Mouse (Mus musculus): ENCODE data around the gene Trim54. TPM values are rescaled to one million over a fixed set of nuclear protein-coding genes. Genes with fewer than 3 reads are reported as not detected.
A peak's percentile ranks its signal among the peaks of the same experiment; 100 is the strongest.

Trim54 gene
- 1 to 10 TPM in 2 of 4 experiments, under 1 TPM in 2; 0.50 to 2.0 (median 1.1) TPM for total RNA-seq (2022)

GRCm38 (mm10) chr5:31116354-31116753 lies at the start of gene Trim54:
TSS of gene Trim54 (plus strand) at chr5:31116712.
- DNase-seq (ENCODE audit: low spot score in 2 of 2), result no peak

GRCm38 (mm10) chr5:31069810-31070209 lies 46.7 kb upstream of the Trim54 start:
- DNase-seq (ENCODE audit: low spot score in 2 of 2), result no peak

DNA sequence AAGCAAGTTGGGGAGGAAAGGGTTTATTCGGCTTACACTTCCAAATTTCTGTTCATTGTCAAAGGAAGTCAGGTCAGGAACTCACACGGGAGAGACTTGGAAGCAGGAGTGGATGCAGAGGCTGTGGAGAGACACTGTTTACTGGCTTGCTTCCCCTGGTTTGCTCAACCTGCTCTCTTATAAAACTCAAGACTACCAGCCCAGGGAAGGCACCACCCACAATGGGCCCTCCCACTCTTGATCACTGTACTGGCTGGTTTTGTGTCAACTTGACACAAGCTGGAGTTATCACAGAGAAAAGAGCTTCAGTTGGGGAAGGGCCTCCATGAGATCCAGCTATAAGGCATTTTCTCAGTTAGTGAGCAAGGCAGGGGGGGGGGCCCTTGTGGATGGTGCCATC lies 45.5 kb upstream of the Trim54 start:
- no peak for DNase-seq (ENCODE audit: low spot score in 2 of 2)

- no peak for DNase-seq (ENCODE audit: low spot score in 2 of 2)
Observed at GRCm38 (mm10) chr5:31071821-31072220, 44.7 kb upstream of the Trim54 start.

DNA sequence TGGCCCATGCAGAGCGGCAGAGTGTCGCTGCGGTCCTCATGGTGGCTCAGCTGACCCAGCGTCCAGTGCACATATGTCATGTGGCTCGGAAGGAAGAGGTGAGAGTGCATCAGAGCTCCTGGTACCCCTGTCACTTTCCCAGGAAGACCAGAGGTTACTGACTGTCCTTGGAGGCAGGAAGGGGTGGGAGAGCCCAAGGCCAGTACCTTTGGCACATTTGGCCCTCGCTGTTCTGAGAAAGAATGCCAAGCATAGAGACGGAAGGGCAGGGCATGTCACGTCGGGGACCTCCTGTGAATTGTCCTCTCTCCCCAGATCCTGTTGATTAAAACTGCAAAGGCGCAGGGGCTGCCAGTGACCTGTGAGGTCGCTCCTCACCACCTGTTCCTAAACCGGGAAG lies 43.3 kb upstream of the Trim54 start:
- DNase-seq (ENCODE audit: low spot score in 2 of 2), result no peak

DNA sequence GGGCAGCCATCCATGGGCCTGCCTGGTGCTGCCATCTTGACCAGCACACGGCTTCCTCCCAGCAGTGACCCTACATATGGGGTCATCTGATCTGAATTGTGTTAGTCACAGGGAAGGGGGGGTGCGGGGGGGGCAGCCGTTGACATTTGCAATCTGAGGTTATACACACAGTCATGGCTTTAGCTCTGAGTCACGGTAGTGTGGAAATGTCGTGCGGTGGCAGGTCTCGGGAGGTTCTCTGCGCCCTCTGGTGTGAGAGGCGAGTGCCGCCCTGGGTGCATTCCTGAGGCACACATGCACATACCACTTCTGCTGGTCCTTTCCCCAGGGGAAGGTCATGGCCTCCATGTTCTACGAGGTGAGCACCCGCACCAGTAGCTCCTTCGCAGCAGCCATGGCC lies 40.2 kb upstream of the Trim54 start:
- no peak for DNase-seq (ENCODE audit: low spot score in 2 of 2)

DNA sequence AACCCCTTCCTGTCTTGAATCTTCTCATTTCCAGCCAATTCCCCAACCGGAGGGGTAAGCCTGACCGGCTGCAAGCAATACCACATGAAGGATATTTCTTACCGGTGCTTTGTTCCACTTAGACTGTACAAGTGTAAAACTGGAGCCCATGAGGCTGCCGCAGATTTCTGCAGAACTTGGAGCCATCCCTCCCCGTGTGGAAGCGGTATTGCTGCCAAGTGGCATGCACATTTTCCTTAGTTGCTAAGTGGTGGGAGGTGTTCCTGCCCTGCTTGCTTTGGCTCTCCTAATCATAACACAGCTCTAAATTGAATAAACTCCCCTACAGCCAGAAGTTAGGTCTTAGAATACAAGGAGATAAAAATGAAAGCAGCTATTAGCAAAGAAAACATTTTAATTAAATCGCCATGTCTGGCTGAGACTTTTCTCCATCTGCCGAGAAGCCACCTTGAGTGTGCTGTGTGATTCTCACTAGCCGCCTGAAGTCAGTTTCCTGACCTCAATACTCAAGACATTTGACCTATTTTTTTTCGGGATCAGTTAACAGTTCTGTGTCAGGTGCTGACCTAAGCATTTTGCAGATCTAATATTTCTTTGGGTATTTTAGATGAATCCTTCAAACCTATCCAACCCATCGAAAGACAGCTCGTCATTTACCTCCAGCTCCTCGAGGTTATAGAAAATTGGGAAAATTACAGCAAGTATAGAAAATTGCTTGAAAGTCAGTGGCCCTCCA lies 36.3 kb upstream of the Trim54 start:
- peak in 1 of 2 experiments; percentile 77 for DNase-seq (ENCODE audit: low spot score in 2 of 2)

GRCm38 (mm10) chr5:31080795-31081164 lies 35.7 kb upstream of the Trim54 start:
- DNase-seq (ENCODE audit: low spot score in 2 of 2), result no peak

- no peak for DNase-seq (ENCODE audit: low spot score in 2 of 2)
Observed at GRCm38 (mm10) chr5:31081386-31081785, 35.1 kb upstream of the Trim54 start.

DNA sequence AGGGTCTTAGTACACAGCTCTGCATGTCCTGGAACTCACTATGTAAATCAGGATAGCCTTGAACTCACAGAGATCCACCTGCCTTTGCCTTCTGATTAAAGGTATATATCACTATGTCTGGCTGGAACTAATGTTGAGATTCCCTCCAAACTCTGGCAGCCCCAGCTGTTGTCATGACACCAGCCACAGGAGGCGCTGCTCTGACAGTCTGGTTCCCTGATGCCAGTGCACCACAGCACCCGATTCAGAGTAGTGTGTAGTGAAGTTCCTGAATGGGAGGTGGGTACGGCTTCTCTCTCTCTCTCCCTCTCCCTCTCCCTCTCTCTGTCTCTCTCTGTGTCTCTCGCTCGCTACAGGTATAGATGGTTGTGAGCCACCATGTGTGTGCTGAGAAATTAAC lies 34.2 kb upstream of the Trim54 start:
- no peak for DNase-seq (ENCODE audit: low spot score in 2 of 2)

DNA sequence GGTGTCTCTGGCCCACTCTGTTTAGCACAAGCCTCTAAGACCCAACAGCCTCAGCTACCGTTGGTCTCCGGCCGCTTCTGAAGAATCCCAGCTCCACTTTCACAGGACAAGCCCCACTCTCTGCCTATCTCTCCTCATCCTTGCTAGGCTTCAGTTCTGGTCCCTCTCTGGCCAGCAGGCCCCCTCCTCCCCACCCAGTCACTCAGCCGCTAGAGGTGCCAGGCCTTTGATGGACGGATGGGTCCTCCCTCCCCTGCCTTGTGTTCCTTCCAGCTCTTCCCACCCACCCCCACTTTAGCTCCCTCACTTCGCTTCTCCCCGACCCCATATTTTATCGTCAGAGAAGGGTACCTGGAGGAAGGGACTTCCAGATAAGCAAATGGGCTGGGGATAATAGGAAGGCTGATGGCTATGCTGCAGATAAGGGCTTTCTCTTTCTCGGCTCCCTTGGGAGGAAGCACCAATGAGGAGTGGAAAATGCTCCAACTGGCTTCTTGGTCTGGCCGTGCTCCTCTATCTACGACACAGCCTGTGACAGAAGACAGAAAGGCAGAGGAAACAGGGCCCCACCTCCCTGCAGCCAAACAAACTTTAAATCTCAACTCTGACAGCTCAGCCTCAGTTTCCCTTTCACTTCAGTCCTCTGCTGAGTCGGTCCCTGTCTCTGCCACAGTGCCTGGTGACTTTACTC lies 33.4 kb upstream of the Trim54 start:
- no peak for DNase-seq (ENCODE audit: low spot score in 2 of 2)

DNA sequence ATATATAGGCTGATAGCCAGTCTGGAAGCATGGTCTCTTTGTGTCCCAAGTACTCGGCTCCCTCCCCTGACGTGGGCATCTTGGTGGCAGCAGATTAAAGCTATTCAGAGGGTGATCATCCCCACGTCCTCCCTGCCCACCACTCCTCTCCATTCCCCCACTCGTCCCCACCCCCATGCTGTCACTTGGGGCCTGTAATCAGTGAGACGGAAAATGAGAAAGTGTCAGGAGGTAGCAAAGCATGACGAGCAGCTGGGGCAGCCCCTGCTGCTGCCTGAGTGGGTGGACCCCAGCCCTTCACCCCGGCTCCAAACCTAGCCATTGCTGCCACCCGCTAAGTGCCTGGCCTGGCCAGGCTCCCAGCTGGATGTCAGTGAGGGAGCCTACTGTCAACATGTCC lies 32.6 kb upstream of the Trim54 start:
- no peak for DNase-seq (ENCODE audit: low spot score in 2 of 2)

DNA sequence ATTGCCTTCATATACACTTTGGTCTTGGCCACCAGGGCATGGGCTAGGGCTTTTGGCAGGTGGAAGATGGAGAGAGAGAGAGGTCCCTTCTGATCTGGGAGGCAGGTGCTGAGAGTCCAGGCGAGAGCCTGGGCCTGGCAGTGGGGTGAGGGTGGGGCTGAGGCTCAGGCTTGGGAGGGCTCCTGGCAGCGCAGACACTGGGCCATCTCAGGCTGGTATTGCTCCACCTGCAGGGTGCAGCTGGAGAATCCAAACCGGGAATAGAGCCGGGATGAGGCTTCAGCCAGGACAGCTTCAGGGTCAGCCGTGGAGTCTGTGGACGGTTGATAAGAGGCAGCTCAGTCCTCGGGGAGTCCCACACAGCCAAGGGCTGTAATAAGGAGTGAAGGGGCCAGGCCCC lies 29.9 kb upstream of the Trim54 start:
- DNase-seq (ENCODE audit: low spot score in 2 of 2), result no peak

- DNase-seq (ENCODE audit: low spot score in 2 of 2), result no peak
Observed at GRCm38 (mm10) chr5:31087131-31087530, 29.4 kb upstream of the Trim54 start.

DNA sequence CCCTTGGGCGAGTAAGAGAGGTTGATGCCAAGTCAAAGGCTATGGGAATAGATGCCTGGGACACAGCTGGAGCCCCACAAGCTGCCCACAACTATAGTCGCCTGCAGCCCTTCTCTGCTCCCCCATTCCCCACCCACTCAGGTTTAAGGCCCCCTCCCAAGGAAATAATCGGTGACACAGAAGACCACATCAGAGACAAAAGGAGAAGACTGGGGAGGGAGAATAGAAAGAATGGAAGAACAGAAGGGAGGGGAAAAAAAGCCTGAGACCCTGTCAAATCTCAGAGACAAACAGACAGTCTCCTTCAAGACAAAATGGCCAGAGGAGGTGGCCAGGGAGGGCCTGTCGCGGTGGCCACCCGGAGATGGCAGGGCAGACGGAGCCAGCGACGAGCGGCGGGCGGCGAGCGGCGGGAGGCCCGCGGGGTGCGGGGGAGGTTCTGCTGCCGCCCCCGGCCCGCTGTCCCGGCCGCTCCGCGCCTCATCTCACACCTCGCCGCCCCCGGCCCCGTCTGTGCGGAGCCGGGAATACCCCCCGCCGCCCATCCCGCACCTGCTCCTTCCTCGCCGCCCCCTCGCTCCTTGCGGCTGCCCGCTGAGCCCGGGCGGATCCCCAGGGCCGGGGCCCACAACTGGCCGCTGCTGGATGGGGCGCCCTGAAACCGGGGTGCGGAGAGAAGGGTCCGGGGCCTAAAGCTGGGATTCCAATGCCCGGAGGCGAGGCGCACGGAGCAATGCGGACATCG lies 24.1 kb upstream of the Trim54 start:
- peak in 1 of 2 experiments; percentile 70 for DNase-seq (ENCODE audit: low spot score in 2 of 2)

DNA sequence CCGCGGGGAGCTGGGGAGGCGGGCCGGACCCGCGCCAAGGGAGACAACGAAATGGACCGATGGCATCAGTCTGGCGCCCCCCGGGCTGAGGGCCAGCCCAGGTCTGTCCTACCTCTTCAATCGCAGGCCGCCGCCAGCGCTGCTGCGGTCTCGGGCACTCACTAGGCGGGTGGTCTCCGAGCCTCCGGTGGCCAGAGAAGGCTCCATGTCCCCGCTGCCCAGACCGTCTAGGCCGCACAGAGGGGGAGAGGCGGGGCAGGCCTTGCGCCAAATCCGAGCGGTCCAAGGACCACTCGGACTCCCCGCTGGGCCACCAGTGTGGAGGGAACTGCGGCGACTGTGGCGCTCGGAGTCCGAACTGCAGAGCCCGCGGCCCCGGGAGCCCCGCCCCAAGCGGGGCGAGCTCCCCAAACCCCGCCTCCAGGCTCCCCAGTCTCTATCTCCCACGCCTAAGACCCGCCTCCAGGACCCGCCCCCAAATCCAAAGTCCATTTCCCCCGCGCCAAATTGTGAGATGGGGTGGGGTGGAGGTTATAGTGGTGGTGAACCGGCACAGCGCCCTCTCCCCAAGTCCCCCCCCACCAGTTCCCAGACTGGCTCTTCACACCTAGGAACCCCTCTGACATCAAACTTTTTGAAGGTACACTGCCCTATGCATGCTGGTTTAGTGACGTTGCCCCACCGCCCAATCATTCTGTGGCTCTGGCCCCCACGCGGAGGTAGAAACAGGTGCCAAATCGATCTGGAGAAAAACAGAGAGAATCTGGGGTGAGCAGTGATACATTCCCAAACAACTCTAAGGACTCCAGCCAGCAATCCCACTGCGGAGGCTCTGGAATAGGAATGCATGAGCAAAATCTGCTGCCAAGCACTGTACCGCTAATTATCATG lies 23.1 kb upstream of the Trim54 start:
- peak in 1 of 2 experiments; percentile 69 for DNase-seq (ENCODE audit: low spot score in 2 of 2)

DNA sequence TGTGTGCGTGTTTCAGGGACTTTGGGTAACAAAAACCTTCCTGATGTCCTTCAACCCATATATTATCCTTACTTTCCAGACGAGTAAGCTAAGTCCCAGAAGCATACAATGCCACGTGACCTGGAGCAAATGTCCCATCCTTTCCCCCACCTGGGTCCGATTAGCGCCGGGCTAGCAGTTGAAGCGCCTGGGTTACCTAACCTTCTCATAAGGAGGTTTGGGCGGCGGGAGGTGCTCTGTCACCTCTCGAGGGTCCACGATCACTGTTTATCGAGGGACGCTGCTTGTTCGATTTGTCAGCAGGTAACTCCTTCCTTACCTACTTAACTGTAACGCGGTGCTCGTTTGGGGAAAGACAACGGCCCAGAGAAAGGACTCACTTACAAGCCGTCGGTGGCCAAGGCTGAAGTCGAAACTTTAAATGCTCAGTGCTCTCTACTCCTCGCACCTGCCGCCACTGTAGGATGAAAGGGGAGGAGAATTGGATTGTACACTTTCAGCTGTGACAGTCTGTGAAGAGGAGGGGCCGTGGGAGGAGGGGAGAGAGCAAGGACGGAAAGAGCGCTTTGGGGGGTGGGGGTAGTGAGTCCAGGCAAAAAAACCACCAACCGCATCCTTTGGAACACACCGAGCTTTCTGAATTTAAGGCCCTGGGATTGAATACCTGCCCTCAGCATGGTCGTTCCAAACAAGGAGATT lies 22.3 kb upstream of the Trim54 start:
- no peak for DNase-seq (ENCODE audit: low spot score in 2 of 2)

DNA sequence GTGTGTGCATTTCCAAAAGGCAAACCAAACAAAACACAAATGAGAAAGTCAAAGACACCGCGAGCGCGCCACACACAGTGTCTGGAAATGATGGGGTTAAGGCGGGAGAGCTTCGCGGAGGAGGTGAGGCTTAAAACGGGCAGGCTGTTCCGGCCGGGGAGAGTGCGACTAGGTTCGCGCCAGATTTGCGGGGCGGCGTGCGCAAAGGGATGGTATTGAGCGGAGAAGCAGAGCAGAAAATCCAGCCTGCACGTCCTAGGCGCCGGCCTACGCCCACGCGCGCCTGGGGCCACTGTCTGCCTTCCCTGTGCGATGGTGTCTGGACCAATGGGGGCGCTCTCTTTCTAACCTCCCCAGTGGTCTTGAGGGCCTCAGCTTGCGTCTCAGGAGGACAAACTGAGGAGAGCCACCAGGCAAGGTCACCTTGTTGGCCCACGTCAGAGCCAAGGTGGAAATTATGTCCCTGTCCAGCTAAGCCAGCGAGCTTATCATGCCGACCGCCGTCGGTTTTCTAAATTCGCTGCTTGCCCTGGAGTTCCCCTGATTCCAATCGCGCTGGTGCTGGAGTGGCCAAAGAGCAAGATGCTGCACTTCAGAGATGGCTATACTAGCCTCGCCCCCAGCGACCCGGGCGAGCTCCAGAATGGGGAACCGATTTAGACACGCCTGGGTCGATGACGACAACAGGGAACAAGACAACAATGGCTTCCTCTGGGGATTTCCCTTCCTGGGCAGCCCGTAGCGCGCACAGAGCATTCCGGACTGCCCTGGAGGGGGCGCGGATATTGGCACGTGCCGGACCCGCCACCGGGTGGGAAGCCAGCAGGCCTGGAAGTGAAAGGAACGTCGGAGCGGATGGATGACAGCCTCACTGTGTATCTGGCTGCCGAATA lies 21.5 kb upstream of the Trim54 start:
- no peak for DNase-seq (ENCODE audit: low spot score in 2 of 2)

DNA sequence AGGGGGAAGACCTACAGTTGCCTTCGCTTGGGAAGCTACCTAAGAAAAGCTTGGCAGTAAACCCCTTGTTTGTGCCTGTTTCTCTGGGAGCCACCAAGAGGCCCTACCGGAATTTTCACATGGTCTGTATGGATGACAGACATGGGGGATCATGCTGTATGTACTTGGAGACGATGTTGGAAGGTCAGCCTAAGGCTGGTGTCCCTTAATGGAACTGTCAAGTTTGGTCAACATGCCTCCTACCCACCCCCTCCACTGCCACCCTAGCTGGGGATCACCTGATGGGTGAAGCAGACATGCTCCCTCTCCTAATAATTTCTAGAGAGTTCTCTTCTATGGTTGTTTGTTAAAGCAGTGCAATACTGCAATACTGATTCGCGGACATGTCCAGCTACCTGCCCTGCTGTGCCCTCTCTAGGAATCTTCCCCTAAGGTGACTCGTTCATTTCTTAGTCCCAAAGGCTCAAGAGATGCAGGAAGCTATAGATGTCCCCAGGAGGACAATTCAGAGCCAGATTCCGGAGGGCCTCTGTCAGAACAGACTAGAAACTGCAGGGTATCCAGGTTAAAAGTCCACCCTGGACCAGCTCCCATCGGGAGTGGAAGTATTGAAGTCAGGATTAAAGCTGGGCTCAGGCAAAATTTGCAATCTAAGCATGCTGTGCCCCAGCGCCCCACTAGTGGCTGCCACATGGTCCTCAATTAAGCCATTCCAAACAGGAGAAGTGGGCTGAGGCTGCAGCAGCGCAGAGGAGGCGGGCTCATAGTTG lies 20.6 kb upstream of the Trim54 start:
- no peak for DNase-seq (ENCODE audit: low spot score in 2 of 2)
